Mouse (Mus musculus) CH12.LX (cell line): Measurements from ENCODE around the gene Mgat4b.

Source experiments
- CTCF ChIP-seq, 2 experiments: IDR thresholded peaks in 1 of 2; conservative IDR thresholded peaks in 1 of 2; 2 replicates each; pipeline ENCODE4 v1.5.1; 2011 to 2012; ENCODE audit warnings: low read depth in 2 of 2, low read length in 2 of 2, improper control_type of control experiment in 1 of 2, inconsistent platforms in 1 of 2, mild to moderate bottlenecking in 1 of 2, moderate library complexity in 1 of 2
- E2F4 ChIP-seq: IDR thresholded peaks from 2 replicates; pipeline ENCODE4 v1.6.1; 2011; ENCODE audit warnings: low read depth, low read length, improper control_type of control experiment; ENCODE audit not compliant: insufficient replicate concordance
- ELF1 ChIP-seq: IDR thresholded peaks from 2 replicates; pipeline ENCODE4 v1.6.1; 2014; ENCODE audit warnings: low read depth, mild to moderate bottlenecking, inconsistent platforms, low read length, improper control_type of control experiment
- ETS1 ChIP-seq: conservative IDR thresholded peaks from 2 replicates; pipeline ENCODE4 v1.6.1; 2012; ENCODE audit warnings: low read depth, mild to moderate bottlenecking, inconsistent platforms, low read length, improper control_type of control experiment, moderate library complexity
- MAZ ChIP-seq: IDR thresholded peaks from 2 replicates; pipeline ENCODE4 v1.6.1; 2012; ENCODE audit warnings: low read depth, mild to moderate bottlenecking, inconsistent platforms, low read length, improper control_type of control experiment, moderate library complexity
- PAX5 ChIP-seq: IDR thresholded peaks from 2 replicates; pipeline ENCODE4 v1.6.1; 2012; ENCODE audit warnings: low read length, inconsistent platforms, mixed read lengths
- POLR2A ChIP-seq: IDR thresholded peaks from 2 replicates; pipeline ENCODE4 v1.6.1; 2011; ENCODE audit warnings: low read depth, mild to moderate bottlenecking, improper control_type of control experiment, low read length
- RAD21 ChIP-seq: IDR thresholded peaks from 2 replicates; pipeline ENCODE4 v1.6.1; 2011; ENCODE audit warnings: low read depth, mild to moderate bottlenecking, low read length, improper control_type of control experiment, moderate library complexity
- RCOR1 ChIP-seq: conservative IDR thresholded peaks from 2 replicates; pipeline ENCODE4 v1.6.1; 2012; ENCODE audit warnings: low read depth, mild to moderate bottlenecking, inconsistent platforms, low read length, improper control_type of control experiment

DNA sequence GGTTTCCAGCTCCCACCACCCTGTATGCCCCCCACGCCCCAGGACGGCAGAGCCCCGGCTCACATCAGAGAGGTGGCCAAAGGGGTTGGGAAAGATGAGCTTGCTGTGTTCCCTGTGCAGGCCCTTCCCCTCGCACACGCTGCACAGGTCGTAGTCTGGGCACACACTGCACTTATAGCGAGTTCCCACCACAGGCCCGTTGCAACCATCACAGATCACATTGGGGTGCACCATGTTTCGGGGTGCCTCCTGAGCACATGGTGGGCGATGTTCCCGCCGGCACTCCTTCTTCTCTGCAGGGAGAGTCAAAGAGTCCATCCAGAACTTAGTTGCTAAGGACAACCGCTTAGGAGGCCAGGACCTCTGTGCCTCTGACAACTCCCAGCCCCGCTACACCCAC, 3.3 kb upstream of the Mgat4b start:
- no peak for TF ChIP-seq ELF1
- TF ChIP-seq RCOR1, result no peak
- no peak for TF ChIP-seq RAD21
- TF ChIP-seq E2F4, result no peak
- no peak for TF ChIP-seq CTCF (conservative IDR thresholded peaks at IDR 0.05 in 1 of 2, IDR thresholded peaks at IDR 0.05 in 1 of 2; ENCODE audit: low read depth in 2 of 2, low read length in 2 of 2)
- no peak for TF ChIP-seq MAZ
- TF ChIP-seq ETS1, result no peak
- no peak for TF ChIP-seq POLR2A
- no peak for TF ChIP-seq PAX5
